Mouse (Mus musculus): ENCODE results near the gene E130308A19Rik. TPM values are rescaled to one million over a fixed set of nuclear protein-coding genes. Genes with fewer than 3 reads are reported as not detected.

Gene E130308A19Rik
- polyA plus RNA-seq, 1 experiment from 2014 or later: 66.4 TPM

DNA sequence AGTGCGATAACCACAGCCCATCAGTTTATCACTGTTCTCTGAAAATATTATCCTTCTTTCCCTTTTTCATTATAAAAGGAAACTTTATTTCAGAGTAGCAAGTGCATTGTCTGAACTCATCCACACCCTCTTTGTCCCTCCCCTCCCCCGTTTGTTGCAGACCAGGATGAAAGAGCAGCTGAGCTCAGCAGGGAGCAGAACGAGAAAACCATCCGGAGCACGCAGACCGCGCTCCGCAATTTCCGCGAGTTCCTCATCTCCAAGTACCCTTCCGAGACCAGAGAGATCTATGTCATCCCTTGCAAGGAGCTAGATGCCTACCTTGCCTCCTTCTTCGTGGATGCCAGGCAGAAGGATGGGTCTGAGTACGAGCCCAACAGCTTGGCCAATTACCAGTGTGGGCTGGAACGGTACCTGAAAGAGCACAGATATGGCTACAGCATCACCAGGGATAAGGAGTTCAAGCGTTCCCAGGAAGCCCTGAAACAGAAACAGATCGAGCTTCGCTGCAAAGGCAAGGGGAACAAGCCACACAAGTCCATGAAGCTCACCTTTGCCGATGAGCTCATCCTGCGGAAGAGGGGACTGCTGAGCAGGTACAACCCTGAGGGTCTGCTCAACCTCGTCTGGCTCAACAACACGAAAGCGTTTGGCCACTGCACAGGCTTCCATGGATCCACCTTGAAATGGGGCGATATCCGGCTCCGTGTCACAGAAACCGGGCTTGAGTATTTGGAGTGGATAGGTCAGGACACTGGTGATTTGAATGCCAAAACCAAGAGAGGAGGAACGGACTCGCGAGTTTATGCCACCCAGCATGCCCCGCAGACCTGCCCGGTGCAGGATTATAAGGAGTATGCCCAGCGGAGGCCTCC is 93.7 kb downstream of the E130308A19Rik start:
- Histone ChIP-seq H3K4me1 (peaks cover 42% of the 10 kb centered on the region), H3K27me3 (replicated peaks) (no peaks in the 10 kb centered on the region), H3K9me3 (no peaks in the 10 kb centered on the region), H3K9ac (no peak overlapping the region), H3K4me2 (replicated peaks) (no peak overlapping the region), H3K27ac (no peak overlapping the region), H3K4me3 (no peak overlapping the region), H3K36me3 (peaks cover 10% of the 10 kb centered on the region; the same call in 1 of the 2 replicates)
- WGBS: 78% methylated on average over 32 of the region's 32 CpGs
- ATAC-seq (ENCODE audit: low FRiP score, low read depth): no peak

DNA sequence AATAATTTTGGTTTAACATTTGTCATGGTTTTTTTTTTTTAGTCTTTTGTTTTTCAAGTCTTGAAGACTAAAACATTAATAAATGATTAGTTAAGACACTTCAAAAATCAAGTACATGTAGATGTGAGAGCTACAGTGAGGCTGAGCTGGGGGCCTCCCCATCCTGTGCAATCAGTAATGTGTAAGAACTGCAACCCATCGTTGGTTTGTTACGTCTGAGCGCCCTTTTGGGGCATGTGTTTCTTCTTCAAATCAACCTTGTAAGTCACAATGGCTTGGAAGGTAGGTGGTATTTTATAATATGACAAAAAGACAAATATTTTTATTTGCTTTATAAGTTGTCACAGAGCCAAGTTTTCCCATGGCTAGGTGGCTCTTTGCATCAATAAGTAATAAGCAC is 95.8 kb downstream of the E130308A19Rik start:
- ATAC-seq (ENCODE audit: low FRiP score, low read depth): no peak
- peaks cover 10% of the 10 kb centered on the region; the same call in 1 of the 2 replicates for H3K36me3 ChIP-seq
- no peak overlapping the region for H3K27ac ChIP-seq
- 82% methylated on average over 3 of the region's 3 CpGs for WGBS
- H3K4me2 ChIP-seq (replicated peaks): no peak overlapping the region
- no peaks in the 10 kb centered on the region for H3K9me3 ChIP-seq
- peaks cover 25% of the 10 kb centered on the region for H3K4me1 ChIP-seq
- no peak overlapping the region for H3K9ac ChIP-seq
- no peak overlapping the region for H3K4me3 ChIP-seq
- H3K27me3 ChIP-seq (replicated peaks): no peaks in the 10 kb centered on the region

DNA sequence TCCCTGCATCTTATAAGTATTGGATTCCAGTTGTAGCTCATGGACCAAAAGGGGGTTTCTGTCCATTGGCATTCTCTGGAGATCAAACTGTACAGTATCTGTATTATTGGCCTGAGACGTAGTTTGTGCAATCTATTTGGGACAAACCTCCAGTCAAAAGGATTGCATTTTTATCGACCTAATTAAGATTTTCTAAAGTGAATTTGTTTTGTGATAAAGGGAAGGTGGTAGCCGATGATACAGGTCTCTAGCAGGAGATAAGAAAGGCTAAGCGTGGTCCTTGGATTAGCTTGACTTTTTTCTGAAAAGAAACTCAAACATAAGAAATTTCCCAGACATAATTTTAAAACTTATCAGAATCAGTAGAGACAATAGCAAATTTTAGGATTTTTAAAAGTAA is 99.6 kb downstream of the E130308A19Rik start:
- Histone ChIP-seq H3K9ac (no peak overlapping the region), H3K4me2 (replicated peaks) (no peak overlapping the region), H3K27me3 (replicated peaks) (no peaks in the 10 kb centered on the region), H3K27ac (no peak overlapping the region), H3K4me1 (no peaks in the 10 kb centered on the region), H3K4me3 (no peak overlapping the region), H3K9me3 (no peaks in the 10 kb centered on the region), H3K36me3 (no peaks in the 10 kb centered on the region; the same call in 1 of the 2 replicates)
- ATAC-seq (ENCODE audit: low FRiP score, low read depth): no peak
- WGBS: 89% methylated on average over 4 of the region's 4 CpGs

DNA sequence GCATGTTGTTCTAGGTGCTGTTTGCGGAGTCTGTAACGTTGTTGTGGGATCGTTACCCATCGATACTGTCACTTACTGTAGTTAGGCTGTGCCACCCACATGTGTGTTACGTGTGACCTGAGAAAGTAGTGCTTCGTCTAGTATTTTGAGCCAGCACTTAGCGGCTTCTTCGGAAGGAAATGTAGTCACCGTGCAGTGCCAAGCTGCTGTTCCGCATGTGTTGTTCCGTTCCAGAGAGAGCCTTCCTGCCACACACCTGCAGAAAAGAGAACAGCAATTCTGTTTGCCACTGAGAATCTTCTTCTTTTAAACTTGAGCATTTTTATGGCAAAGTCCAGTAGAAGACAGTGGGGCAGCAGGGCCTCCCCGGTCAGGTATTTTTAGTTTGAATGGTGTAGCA is 100.5 kb downstream of the E130308A19Rik start:
- Histone ChIP-seq H3K4me3 (no peak overlapping the region), H3K4me1 (no peaks in the 10 kb centered on the region), H3K36me3 (no peaks in the 10 kb centered on the region), H3K4me2 (replicated peaks) (no peak overlapping the region), H3K9me3 (no peaks in the 10 kb centered on the region), H3K9ac (no peak overlapping the region), H3K27ac (no peak overlapping the region), H3K27me3 (replicated peaks) (no peaks in the 10 kb centered on the region)
- ATAC-seq (ENCODE audit: low FRiP score, low read depth): no peak
- 93% methylated on average over 12 of the region's 12 CpGs for WGBS

DNA sequence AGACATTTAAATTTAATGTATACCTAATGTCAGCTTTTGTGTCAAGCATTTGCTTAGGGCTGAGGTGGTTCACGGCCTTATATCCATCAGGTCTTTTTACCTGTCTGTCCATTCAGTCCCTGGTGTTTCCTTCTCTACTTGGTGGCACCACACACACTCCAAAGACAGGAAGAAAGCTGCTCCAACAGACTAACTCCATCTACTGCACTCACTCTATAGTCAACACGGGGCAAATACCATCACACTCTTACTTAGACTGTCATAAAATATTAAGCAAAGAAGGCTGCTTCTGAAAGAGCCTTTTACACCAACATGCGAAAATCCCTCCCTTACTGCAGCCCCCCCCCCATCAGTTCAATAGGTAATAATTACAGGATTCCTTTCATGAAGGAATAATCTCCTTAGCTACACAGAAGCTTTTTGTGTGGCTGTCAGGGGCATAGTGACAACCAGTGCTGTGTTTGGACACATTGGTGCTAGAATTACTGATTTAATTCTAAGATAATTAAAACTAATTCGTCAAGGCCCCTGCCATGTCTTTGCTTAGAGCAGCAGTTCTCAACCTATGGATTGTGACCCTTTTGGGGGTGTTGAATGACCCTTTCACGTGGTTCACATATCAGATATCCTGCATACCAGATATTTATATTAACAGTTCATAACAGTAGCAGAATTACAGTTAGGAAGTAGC is 101.3 kb downstream of the E130308A19Rik start:
- ATAC-seq (ENCODE audit: low FRiP score, low read depth): no peak
- Histone ChIP-seq H3K4me1 (no peaks in the 10 kb centered on the region), H3K4me3 (no peak overlapping the region), H3K9ac (no peak overlapping the region), H3K36me3 (no peaks in the 10 kb centered on the region), H3K4me2 (replicated peaks) (no peak overlapping the region), H3K9me3 (no peaks in the 10 kb centered on the region), H3K27me3 (replicated peaks) (no peaks in the 10 kb centered on the region), H3K27ac (no peak overlapping the region)
- 69% methylated on average over 5 of the region's 5 CpGs for WGBS

DNA sequence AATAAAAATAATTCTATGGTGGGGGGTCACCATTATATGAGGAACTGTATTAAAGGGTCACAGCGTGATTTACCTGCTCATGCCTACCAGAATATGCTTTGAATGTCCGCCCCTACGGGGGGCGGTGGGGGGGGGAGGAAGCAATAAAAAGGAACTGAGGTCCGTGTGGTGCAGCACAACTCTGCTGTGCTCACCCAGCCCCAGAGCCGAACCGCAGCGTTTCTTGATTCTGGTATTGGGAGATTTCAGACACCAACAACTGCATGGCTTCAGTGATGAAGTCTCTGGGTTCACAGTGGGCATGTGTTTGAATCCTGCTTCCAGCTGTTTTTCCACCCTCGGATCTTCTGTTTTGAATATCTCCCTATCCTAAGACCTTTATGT is 101.9 kb downstream of the E130308A19Rik start:
- Histone ChIP-seq H3K27me3 (replicated peaks) (no peaks in the 10 kb centered on the region), H3K9ac (no peak overlapping the region), H3K4me3 (no peak overlapping the region), H3K27ac (no peak overlapping the region), H3K4me2 (replicated peaks) (no peak overlapping the region), H3K9me3 (no peaks in the 10 kb centered on the region), H3K36me3 (no peaks in the 10 kb centered on the region), H3K4me1 (no peaks in the 10 kb centered on the region)
- 76% methylated on average over 9 of the region's 9 CpGs for WGBS
- peak; percentile 37; the same call in 1 of the 2 replicates for ATAC-seq (ENCODE audit: low FRiP score, low read depth)

DNA sequence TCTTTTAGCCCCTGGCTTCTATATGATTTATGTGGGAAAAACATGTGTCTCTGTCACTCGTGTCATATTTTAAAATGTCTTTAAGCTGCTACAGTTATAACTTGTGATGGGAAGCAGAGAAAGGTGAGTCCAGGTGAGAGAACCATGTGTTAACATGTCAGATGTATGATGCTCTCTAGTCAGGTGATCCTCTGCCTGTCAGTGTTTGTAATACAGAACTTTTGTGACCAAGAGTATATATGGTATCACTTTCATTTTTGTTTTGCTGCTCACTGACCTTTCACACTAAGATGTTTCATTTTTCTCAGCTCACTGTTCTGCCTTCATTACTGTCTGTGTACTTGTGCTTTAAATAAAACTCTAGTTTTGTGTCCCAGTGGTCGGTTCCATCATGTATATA is 102.8 kb downstream of the E130308A19Rik start:
- H3K9ac ChIP-seq: no peak overlapping the region
- H3K9me3 ChIP-seq: no peaks in the 10 kb centered on the region
- no peaks in the 10 kb centered on the region for H3K36me3 ChIP-seq
- H3K27me3 ChIP-seq (replicated peaks): no peaks in the 10 kb centered on the region
- no peak for ATAC-seq (ENCODE audit: low FRiP score, low read depth)
- no peak overlapping the region for H3K4me2 ChIP-seq (replicated peaks)
- WGBS: 85% methylated on average over 2 of the region's 2 CpGs
- H3K27ac ChIP-seq: no peak overlapping the region
- H3K4me3 ChIP-seq: no peak overlapping the region
- H3K4me1 ChIP-seq: no peaks in the 10 kb centered on the region

DNA sequence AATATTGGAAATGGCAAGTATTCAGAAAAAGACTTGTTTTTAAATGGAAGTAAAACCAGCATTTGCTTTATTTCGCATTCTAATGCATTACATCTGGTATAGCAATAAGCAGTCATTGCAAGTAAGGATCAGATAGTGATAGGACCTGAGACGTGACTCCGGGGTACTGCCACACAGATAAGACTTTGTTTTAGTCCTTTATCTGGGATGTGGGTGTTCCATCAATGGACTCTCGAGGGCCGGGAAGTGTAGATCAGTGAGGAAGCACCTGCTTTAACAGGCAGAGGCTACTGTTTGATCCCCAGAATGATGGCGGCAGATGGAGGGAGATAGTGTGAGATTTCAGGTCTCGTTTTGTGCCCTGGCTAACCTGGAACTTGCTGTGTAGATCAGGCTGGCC is 105.5 kb downstream of the E130308A19Rik start:
- Histone ChIP-seq H3K27me3 (replicated peaks) (no peaks in the 10 kb centered on the region), H3K4me3 (no peak overlapping the region), H3K4me2 (replicated peaks) (no peak overlapping the region), H3K27ac (no peak overlapping the region), H3K36me3 (no peaks in the 10 kb centered on the region), H3K9ac (no peak overlapping the region), H3K4me1 (no peaks in the 10 kb centered on the region), H3K9me3 (no peaks in the 10 kb centered on the region)
- 92% methylated on average over 7 of the region's 7 CpGs for WGBS
- no peak for ATAC-seq (ENCODE audit: low FRiP score, low read depth)

DNA sequence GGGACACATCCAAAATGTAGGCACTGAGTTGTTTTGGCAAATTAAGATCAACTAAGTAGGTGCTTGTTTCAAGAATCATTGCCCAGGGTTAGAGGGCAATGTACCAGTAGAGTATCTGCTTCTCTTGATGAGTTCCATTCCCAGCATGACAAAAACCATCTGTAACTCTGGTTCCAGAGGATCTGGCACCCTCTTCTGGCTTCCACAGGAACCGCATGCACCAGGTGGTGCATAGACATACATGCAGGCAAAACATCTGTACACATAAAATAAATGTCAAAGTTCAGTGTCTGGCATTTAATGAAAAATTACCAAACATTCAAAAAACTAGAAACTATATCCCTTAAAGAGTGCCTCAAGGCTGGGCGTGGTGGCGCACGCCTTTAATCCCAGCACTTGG is 113.3 kb downstream of the E130308A19Rik start:
- Histone ChIP-seq H3K4me2 (replicated peaks) (no peak overlapping the region), H3K9ac (no peak overlapping the region), H3K9me3 (no peaks in the 10 kb centered on the region), H3K36me3 (peaks cover 8% of the 10 kb centered on the region; the same call in 1 of the 2 replicates), H3K27ac (no peak overlapping the region), H3K4me3 (no peak overlapping the region), H3K27me3 (replicated peaks) (no peaks in the 10 kb centered on the region), H3K4me1 (no peaks in the 10 kb centered on the region)
- ATAC-seq (ENCODE audit: low FRiP score, low read depth): no peak
- over 99% methylated on average over 4 of the region's 4 CpGs for WGBS

DNA sequence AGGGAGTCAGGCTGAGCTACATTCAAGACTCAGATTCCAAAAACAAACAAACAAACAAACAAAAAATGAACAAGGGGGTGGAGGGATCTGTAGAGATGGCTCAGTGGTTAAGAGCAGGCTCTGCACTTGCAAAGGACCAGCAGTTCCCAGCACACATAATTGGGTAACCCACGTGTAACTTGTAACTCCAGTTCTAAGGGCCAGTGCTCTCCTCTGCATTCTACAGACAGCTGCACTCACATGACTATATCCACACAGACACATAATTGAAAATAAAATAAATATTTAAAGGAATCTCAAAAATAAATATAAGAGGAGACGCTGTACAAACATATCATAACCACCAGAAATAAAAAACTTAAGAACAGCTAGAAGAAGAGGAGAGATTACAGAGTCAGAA is 113.9 kb downstream of the E130308A19Rik start:
- H3K36me3 ChIP-seq: peaks cover 8% of the 10 kb centered on the region; the same call in 1 of the 2 replicates
- 85% methylated on average over 2 of the region's 2 CpGs for WGBS
- H3K4me2 ChIP-seq (replicated peaks): no peak overlapping the region
- no peaks in the 10 kb centered on the region for H3K9me3 ChIP-seq
- no peak overlapping the region for H3K9ac ChIP-seq
- no peak overlapping the region for H3K27ac ChIP-seq
- H3K27me3 ChIP-seq (replicated peaks): no peaks in the 10 kb centered on the region
- H3K4me1 ChIP-seq: no peaks in the 10 kb centered on the region
- ATAC-seq (ENCODE audit: low FRiP score, low read depth): no peak
- H3K4me3 ChIP-seq: no peak overlapping the region

DNA sequence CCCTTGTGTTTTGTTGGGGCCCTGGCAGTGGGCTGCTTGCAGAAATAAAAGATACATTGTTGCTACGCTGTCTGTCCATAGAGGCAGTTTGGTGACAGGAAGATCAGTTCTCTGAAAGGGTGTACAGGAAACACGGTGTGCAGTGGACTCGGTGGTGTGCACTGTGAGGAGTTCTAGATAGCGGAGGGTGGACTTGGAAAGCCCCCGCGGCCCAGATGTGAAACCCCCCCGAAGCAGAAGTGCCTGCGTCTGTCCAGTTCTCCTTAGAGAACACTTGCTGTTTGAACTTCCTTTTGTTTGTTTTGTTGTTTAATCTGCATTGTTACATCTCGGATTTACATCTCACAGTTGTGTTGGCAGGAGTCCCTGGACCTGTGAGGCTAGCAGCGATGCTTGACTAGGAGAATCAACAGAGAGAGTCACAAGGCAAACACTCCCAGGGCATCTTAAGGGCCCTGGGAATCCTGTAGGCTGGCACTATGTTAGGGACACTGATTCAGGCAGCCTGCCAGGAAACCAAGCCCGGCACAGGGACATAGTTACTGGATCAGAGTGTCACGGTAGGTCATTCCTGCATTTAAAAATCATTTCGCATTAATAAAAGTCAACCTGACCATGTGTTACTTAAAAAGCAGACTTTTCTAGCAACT is 127.6 kb downstream of the E130308A19Rik start:
- ATAC-seq (ENCODE audit: low FRiP score, low read depth): no peak
- no peak overlapping the region for H3K4me2 ChIP-seq (replicated peaks)
- WGBS: 82% methylated on average over 13 of the region's 13 CpGs
- no peak overlapping the region for H3K27ac ChIP-seq
- no peaks in the 10 kb centered on the region for H3K4me1 ChIP-seq
- peaks cover 12% of the 10 kb centered on the region for H3K36me3 ChIP-seq
- H3K9me3 ChIP-seq: no peaks in the 10 kb centered on the region
- no peaks in the 10 kb centered on the region for H3K27me3 ChIP-seq (replicated peaks)
- H3K4me3 ChIP-seq: no peak overlapping the region
- H3K9ac ChIP-seq: no peak overlapping the region

DNA sequence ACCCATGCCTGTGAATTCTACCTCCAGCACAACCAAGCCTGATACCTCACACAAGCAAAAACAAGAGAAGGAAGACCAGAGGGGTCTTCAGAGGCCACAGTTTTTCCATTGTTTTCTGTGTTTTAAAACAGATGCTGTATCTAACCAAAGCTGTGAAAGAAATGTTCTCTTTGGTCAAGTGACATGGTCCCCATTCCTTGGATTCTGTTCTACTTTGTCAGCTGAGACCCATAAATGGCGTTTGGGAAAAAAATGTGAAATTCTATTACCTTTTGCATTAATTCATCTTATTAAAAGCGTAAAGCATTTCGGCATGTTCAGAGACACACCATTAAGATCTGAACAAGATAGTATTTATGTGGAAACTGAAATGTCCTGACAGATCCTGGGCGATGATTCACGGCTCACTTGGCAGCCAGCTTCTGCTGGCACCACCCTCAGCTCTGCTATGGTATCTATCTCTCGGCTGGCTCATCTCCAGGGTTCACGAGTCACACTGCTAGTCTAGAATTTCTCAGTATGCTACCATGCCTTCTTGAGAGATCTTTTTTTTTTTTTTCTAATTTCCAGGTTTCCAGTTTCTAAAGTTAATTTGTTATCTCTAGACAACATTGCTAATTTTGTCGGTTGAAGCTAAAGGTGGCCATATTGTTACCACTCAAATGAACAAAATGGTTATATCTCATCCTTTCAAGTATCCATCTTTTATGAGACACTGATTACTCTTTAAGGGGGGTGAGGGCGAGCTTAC is 130.5 kb downstream of the E130308A19Rik start:
- H3K4me2 ChIP-seq (replicated peaks): no peak overlapping the region
- H3K9me3 ChIP-seq: no peaks in the 10 kb centered on the region
- no peak for ATAC-seq (ENCODE audit: low FRiP score, low read depth)
- peaks cover 12% of the 10 kb centered on the region for H3K36me3 ChIP-seq
- H3K9ac ChIP-seq: no peak overlapping the region
- 84% methylated on average over 9 of the region's 9 CpGs for WGBS
- no peaks in the 10 kb centered on the region for H3K27me3 ChIP-seq (replicated peaks)
- no peak overlapping the region for H3K4me3 ChIP-seq
- no peaks in the 10 kb centered on the region for H3K4me1 ChIP-seq
- no peak overlapping the region for H3K27ac ChIP-seq
